14 mouse cellular contexts compared by ENCODE assay signal in the genomic region with DNA sequence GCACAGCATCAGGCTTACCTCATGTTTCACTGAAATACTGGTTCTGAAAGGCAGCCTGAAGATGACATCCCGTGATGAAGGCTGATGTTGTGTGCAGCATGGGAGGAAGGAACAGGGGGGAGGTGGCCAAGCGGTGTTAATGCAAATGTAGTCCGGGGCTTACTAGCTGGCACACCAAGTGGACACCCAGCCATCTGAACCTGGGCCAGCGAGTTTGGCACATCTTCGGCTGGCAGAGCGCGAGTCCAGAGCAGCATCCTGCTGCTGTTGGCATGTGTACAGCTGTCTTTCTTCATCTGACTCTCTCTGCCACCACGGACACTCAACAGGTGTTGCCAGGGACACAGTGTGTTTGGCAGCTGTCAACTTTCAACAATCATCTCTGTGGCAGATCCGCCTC.
DNase-seq lines count a peak whose midpoint lies in the region; ATAC-seq lines count a peak whose summit lies in the region.
"Had no signal": no experiment of that assay in that cellular context is flagged by ENCODE, and none has a peak within 500 bp of the region (broad histone marks: within the 10 kb centered on the region; RNA-seq: fewer than 3 reads in every experiment).

No protein-coding gene starts in this region.

- H3K4me1 ChIP-seq in forebrain, embryonic 16.5 days (replicated peaks; ENCODE audit: control insufficient read depth, insufficient read depth, low read length) = 0 out of 2 replicates have a peak, but pooled peaks cover 5% of the 10 kb centered on the region
- H3K4me1 ChIP-seq in forebrain, embryonic 10.5 days = no peaks in the 10 kb centered on the region
- no peaks in the 10 kb centered on the region for H3K4me1 ChIP-seq in embryonic facial prominence, embryonic 10.5 days

- H3K4me3 ChIP-seq in forebrain, embryonic 16.5 days (replicated peaks; ENCODE audit: low read length) = no peak overlapping the region
- no peak overlapping the region for H3K4me3 ChIP-seq in forebrain, embryonic 10.5 days
- no peak overlapping the region for H3K4me3 ChIP-seq in embryonic facial prominence, embryonic 10.5 days
- H3K4me3 ChIP-seq: forebrain, embryonic 12.5 days; left cerebral cortex, adult 2 months had no signal

- H3K27me3 ChIP-seq in forebrain, embryonic 16.5 days (replicated peaks; ENCODE audit: control insufficient read depth, insufficient read depth, low read length) = no peaks in the 10 kb centered on the region; the same call in 1 of the 2 replicates
- no peaks in the 10 kb centered on the region for H3K27me3 ChIP-seq in forebrain, embryonic 10.5 days (ENCODE audit: poor library complexity, severe bottlenecking)
- no peaks in the 10 kb centered on the region for H3K27me3 ChIP-seq in embryonic facial prominence, embryonic 10.5 days (replicated peaks; ENCODE audit: low read depth, poor library complexity, severe bottlenecking)
- H3K27me3 ChIP-seq: forebrain, embryonic 12.5 days had no signal

- no peak overlapping the region for H3K9ac ChIP-seq in forebrain, embryonic 16.5 days (replicated peaks; ENCODE audit: low read depth, low read length)
- H3K9ac ChIP-seq: forebrain, embryonic 12.5 days; liver, embryonic 14.5 days had no signal

- H3K27ac ChIP-seq in forebrain, embryonic 16.5 days (ENCODE audit: low read length) = no peak overlapping the region
- no peak overlapping the region for H3K27ac ChIP-seq in forebrain, embryonic 10.5 days
- H3K27ac ChIP-seq in embryonic facial prominence, embryonic 10.5 days (replicated peaks) = no peak overlapping the region
- H3K27ac ChIP-seq: forebrain, embryonic 12.5 days; left cerebral cortex, adult 2 months; liver, embryonic 14.5 days; macrophage had no signal

- DNase-seq in forebrain, embryonic 10.5 days (ENCODE audit: extremely low spot score, low spot score) = no peak
- DNase-seq in layer of hippocampus, postnatal 10 days (ENCODE audit: low spot score in 2 of 2) = peak; percentile 63 to 72
- no peak for DNase-seq in layer of hippocampus, adult 9-10 months (ENCODE audit: low spot score)
- DNase-seq in right cerebral cortex, postnatal 4 days = peak; percentile 43
- DNase-seq in right cerebral cortex, adult 18-20 months = no peak
- no peak for DNase-seq in B cell, adult 2 months
- no peak for DNase-seq in embryonic facial prominence, embryonic 10.5 days (ENCODE audit: low spot score)
- DNase-seq: heart, postnatal 36 days; kidney, adult 9 months had no signal

- peak; percentile 49; the same call in 1 of the 2 replicates for ATAC-seq in forebrain, embryonic 16.5 days

- no peaks in the 10 kb centered on the region for H3K9me3 ChIP-seq in forebrain, embryonic 16.5 days (ENCODE audit: control insufficient read depth, low read length)
- H3K9me3 ChIP-seq in forebrain, embryonic 10.5 days = no peaks in the 10 kb centered on the region; the same call in 1 of the 2 replicates
- no peaks in the 10 kb centered on the region for H3K9me3 ChIP-seq in embryonic facial prominence, embryonic 10.5 days
- H3K9me3 ChIP-seq: forebrain, embryonic 12.5 days had no signal

- no peaks in the 10 kb centered on the region for H3K36me3 ChIP-seq in forebrain, embryonic 16.5 days (ENCODE audit: control insufficient read depth, insufficient read depth)
- no peaks in the 10 kb centered on the region for H3K36me3 ChIP-seq in forebrain, embryonic 10.5 days (replicated peaks)
- no peaks in the 10 kb centered on the region for H3K36me3 ChIP-seq in embryonic facial prominence, embryonic 10.5 days (replicated peaks)
- H3K36me3 ChIP-seq: forebrain, embryonic 12.5 days had no signal

- WGBS in forebrain, embryonic 16.5 days = 60% methylated on average over 9 of the region's 9 CpGs
- 91% methylated on average over 9 of the region's 9 CpGs for WGBS in forebrain, embryonic 10.5 days
- WGBS in embryonic facial prominence, embryonic 10.5 days = 87% methylated on average over 9 of the region's 9 CpGs

- H3K4me2 ChIP-seq in forebrain, embryonic 16.5 days (ENCODE audit: low read length) = no peak overlapping the region
- H3K4me2 ChIP-seq: forebrain, embryonic 12.5 days had no signal

Comparison
In these comparisons a context has a peak if more than half of its experiments do, and no peak if none do; other contexts are left out.
1. DNase-seq: peak in layer of hippocampus, postnatal 10 days (2 of 2) and right cerebral cortex, postnatal 4 days (single experiment); none in forebrain, embryonic 10.5 days (single experiment), layer of hippocampus, adult 9-10 months (single experiment), right cerebral cortex, adult 18-20 months (single experiment), B cell, adult 2 months (0 of 2) and embryonic facial prominence, embryonic 10.5 days (single experiment).